Mouse (Mus musculus): ENCODE measurements around the gene Gale. TPM values are rescaled to one million over a fixed set of nuclear protein-coding genes. Genes with fewer than 3 reads are reported as not detected.
"Not testable (repeated sequence)": the region's sequence is repeated elsewhere in the genome, so short reads cannot be mapped to it uniquely, and the experiment has no call there.

Gene Gale
- polyA plus RNA-seq, 1 experiment from 2014 or later = 50.5 TPM

DNA sequence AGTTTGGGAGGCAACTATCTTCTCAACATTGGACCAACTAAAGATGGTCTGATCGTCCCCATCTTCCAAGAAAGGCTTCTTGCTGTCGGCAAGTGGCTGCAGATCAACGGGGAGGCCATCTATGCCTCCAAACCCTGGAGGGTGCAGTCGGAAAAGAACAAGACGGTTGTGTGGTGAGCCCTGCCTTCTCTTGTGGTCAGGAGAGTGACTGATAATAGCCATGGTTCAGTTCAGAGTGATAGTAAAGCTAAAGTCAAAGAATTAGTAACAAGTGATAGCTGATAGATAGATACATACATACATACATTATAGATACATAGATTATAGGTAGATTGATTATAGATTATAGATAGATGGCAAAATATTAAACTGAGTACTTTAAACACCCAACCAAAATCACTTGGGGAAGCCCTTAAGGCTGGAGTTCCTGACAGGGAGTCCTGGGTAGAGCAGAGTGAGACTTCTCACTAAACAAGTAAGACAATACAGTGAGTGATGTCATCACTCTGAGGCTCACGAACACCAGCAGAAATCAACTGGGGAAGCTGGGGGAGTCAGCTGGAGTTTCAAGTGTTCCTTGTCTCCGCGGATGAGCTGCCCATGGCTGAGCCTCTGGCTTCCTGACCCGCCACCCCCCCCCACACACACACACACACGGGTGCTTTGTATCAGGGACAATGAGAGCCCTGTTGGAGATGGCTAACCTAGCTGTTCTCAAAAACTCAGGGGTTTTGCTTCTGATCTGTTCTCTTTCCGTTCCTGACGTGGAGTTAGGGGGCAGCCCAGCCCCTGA, 28.6 kb upstream of the Gale start:
- peak; percentile 44; the same call in 1 of the 2 replicates for ATAC-seq (ENCODE audit: low read depth)
- 46% methylated on average over 12 of the region's 12 CpGs for WGBS
- no peaks in the 10 kb centered on the region for H3K4me1 ChIP-seq (ENCODE audit: control insufficient read depth, insufficient read depth, low read length)

DNA sequence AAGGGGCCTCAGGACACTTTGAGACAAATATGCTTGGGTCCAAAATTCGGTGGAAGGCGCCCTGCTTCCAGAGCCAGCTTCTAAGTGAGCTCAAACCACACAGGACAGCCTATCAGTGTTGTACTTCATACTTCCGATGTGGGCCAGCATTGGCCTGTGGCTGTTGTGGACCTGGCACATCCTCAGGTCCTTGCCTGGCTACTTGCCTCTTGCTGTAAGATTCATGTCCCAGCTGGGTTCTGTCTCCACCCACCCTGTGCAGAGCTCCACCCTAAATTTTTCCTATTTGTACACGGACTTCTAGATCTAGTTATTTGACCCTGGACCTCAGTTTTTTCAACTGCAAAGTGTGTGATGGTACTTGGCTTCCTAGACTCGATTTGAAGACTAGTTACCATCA, 28.0 kb upstream of the Gale start:
- Histone ChIP-seq H3K36me3 (ENCODE audit: control insufficient read depth, insufficient read depth, low read length) (peaks cover 53% of the 10 kb centered on the region), H3K27ac (replicated peaks; ENCODE audit: low read depth, low read length) (0 out of 2 replicates have a peak overlapping the region, but pooled peaks have one; percentile 8), H3K4me3 (ENCODE audit: low read depth, low read length) (no peak overlapping the region), H3K4me2 (ENCODE audit: low read depth, low read length) (no peak overlapping the region), H3K27me3 (replicated peaks; ENCODE audit: control insufficient read depth, insufficient read depth, low read length) (no peaks in the 10 kb centered on the region), H3K9ac (ENCODE audit: low read depth, low read length) (no peak overlapping the region), H3K4me1 (ENCODE audit: control insufficient read depth, insufficient read depth, low read length) (no peaks in the 10 kb centered on the region), H3K9me3 (ENCODE audit: control insufficient read depth, low read length) (no peaks in the 10 kb centered on the region)
- ATAC-seq (ENCODE audit: low read depth) (no peak), DNase-seq (ENCODE audit: low spot score) (no peak)
- 54% methylated on average over 5 of the region's 5 CpGs for WGBS

More for the DNA sequence above, 28.6 kb upstream of the Gale start:
- Histone ChIP-seq H3K27ac (replicated peaks; ENCODE audit: low read depth, low read length) (0 out of 2 replicates have a peak overlapping the region, but pooled peaks have one; percentile 8), H3K4me3 (ENCODE audit: low read depth, low read length) (no peak overlapping the region), H3K9me3 (ENCODE audit: control insufficient read depth, low read length) (no peaks in the 10 kb centered on the region), H3K27me3 (replicated peaks; ENCODE audit: control insufficient read depth, insufficient read depth, low read length) (no peaks in the 10 kb centered on the region), H3K9ac (ENCODE audit: low read depth, low read length) (no peak overlapping the region), H3K36me3 (ENCODE audit: control insufficient read depth, insufficient read depth, low read length) (peaks cover 51% of the 10 kb centered on the region), H3K4me2 (ENCODE audit: low read depth, low read length) (no peak overlapping the region)
- DNase-seq (ENCODE audit: low spot score) = peak; percentile 49

DNA sequence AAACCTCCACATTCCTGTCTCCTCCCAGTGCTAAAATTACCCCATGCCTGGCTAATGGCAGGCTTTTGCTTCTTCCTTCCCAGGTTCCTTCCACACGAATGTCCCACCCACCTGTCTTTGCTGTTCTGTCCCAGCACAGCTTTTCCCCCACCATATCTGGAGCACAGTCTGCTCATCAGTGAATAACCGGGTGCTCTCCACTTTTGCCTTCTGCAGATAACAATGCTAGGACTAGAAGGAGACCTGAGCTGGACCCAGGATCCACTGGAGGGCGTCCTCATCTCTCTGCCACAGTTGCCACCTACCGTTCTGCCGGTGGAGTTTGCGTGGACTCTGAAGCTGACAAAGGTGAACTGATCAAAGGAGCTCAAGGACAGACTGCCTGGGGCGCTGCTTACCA, 24.7 kb upstream of the Gale start:
- Histone ChIP-seq H3K9ac (ENCODE audit: low read depth, low read length) (no peak overlapping the region), H3K4me1 (ENCODE audit: control insufficient read depth, insufficient read depth, low read length) (0 out of 2 replicates have a peak, but pooled peaks cover 3% of the 10 kb centered on the region), H3K27ac (replicated peaks; ENCODE audit: low read depth, low read length) (no peak overlapping the region), H3K36me3 (ENCODE audit: control insufficient read depth, insufficient read depth, low read length) (peaks cover 48% of the 10 kb centered on the region), H3K4me3 (ENCODE audit: low read depth, low read length) (no peak overlapping the region), H3K4me2 (ENCODE audit: low read depth, low read length) (no peak overlapping the region), H3K27me3 (replicated peaks; ENCODE audit: control insufficient read depth, insufficient read depth, low read length) (no peaks in the 10 kb centered on the region), H3K9me3 (ENCODE audit: control insufficient read depth, low read length) (no peaks in the 10 kb centered on the region)
- WGBS = 76% methylated on average over 7 of the region's 7 CpGs
- no peak for DNase-seq (ENCODE audit: low spot score)
- ATAC-seq (ENCODE audit: low read depth) = no peak

DNA sequence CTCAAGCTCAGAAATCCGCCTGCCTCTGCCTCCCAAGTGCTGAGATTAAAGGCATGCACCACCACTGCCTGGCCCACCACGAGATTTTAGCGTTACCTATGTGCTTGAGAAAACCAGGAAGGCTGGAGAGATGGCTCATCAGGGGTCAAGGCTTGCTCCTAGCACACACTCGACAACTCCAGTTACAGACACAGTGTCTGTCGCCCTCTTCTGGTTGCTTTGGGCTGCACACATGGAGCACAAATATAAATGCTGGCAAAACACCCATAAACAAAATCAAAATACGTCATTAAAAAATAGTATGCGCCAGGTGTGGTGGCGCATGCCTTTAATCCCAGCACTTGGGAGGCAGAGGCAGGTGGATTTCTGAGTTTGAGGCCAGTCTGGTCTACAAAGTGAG, 22.5 kb upstream of the Gale start:
- not testable (repeated sequence) for H3K4me1 ChIP-seq (ENCODE audit: control insufficient read depth, insufficient read depth, low read length); H3K9ac ChIP-seq (ENCODE audit: low read depth, low read length); H3K9me3 ChIP-seq (ENCODE audit: control insufficient read depth, low read length); H3K27me3 ChIP-seq (replicated peaks; ENCODE audit: control insufficient read depth, insufficient read depth, low read length); H3K4me3 ChIP-seq (ENCODE audit: low read depth, low read length); H3K27ac ChIP-seq (replicated peaks; ENCODE audit: low read depth, low read length); ATAC-seq (ENCODE audit: low read depth); DNase-seq (ENCODE audit: low spot score); H3K4me2 ChIP-seq (ENCODE audit: low read depth, low read length)
- H3K36me3 ChIP-seq (ENCODE audit: control insufficient read depth, insufficient read depth, low read length) = peaks cover 40% of the 10 kb centered on the region
- WGBS = 83% methylated on average over 8 of the region's 8 CpGs

DNA sequence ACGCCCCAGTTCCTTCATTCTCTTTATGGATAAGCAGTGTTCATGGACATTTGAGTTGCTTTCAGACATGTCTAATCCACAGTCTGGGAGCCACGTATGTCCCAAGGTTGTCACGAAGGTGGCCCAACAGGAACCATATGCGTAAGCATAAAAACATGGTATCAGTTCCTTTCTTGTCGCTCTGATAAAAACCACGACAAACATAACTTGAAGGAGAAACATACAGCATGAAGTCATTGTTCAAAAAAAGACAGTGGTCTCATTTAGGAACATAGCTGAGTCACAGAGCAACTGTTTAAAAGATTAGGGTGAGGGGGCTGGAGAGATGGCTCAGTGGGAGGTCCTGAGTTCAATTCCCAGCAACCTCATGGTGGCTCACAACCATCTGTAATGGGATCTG, 21.3 kb upstream of the Gale start:
- ATAC-seq (ENCODE audit: low read depth) (no peak), DNase-seq (ENCODE audit: low spot score) (no peak)
- 86% methylated on average over 6 of the region's 6 CpGs for WGBS
- H3K9me3 ChIP-seq (ENCODE audit: control insufficient read depth, low read length) = no peaks in the 10 kb centered on the region
- peaks cover 34% of the 10 kb centered on the region for H3K36me3 ChIP-seq (ENCODE audit: control insufficient read depth, insufficient read depth, low read length)
- H3K4me1 ChIP-seq (ENCODE audit: control insufficient read depth, insufficient read depth, low read length) = peaks cover 3% of the 10 kb centered on the region; the same call in 1 of the 2 replicates
- H3K9ac ChIP-seq (ENCODE audit: low read depth, low read length) = no peak overlapping the region
- H3K4me3 ChIP-seq (ENCODE audit: low read depth, low read length) = no peak overlapping the region
- H3K27me3 ChIP-seq (replicated peaks; ENCODE audit: control insufficient read depth, insufficient read depth, low read length) = no peaks in the 10 kb centered on the region
- no peak overlapping the region for H3K4me2 ChIP-seq (ENCODE audit: low read depth, low read length)
- no peak overlapping the region for H3K27ac ChIP-seq (replicated peaks; ENCODE audit: low read depth, low read length)

DNA sequence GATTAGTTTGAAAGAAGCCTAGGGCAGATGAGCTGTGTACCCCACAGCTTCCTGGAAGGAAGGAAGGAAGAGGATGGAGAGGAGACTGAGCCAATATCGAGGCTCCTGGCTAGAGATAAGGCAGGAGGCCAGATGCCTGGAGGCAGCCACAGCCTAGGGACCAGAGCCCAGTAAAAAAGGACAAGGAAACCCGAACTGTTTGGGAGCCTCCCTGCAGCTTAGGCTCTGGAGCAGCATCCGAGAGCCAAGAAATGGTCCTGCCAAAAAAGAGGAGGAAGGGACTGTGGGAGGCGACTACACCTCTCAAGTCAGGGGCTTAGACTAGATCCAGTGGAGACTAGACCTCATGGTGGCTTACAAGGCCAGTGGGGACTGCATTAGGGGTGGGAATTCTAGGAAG, 20.1 kb upstream of the Gale start:
- Histone ChIP-seq H3K27me3 (replicated peaks; ENCODE audit: control insufficient read depth, insufficient read depth, low read length) (no peaks in the 10 kb centered on the region), H3K4me3 (ENCODE audit: low read depth, low read length) (no peak overlapping the region), H3K4me2 (ENCODE audit: low read depth, low read length) (no peak overlapping the region), H3K9ac (ENCODE audit: low read depth, low read length) (no peak overlapping the region), H3K4me1 (ENCODE audit: control insufficient read depth, insufficient read depth, low read length) (peaks cover 11% of the 10 kb centered on the region; the same call in 1 of the 2 replicates), H3K36me3 (ENCODE audit: control insufficient read depth, insufficient read depth, low read length) (peaks cover 23% of the 10 kb centered on the region), H3K27ac (replicated peaks; ENCODE audit: low read depth, low read length) (no peak overlapping the region), H3K9me3 (ENCODE audit: control insufficient read depth, low read length) (no peaks in the 10 kb centered on the region)
- no peak for DNase-seq (ENCODE audit: low spot score)
- WGBS = 51% methylated on average over 4 of the region's 4 CpGs
- ATAC-seq (ENCODE audit: low read depth) = no peak

DNA sequence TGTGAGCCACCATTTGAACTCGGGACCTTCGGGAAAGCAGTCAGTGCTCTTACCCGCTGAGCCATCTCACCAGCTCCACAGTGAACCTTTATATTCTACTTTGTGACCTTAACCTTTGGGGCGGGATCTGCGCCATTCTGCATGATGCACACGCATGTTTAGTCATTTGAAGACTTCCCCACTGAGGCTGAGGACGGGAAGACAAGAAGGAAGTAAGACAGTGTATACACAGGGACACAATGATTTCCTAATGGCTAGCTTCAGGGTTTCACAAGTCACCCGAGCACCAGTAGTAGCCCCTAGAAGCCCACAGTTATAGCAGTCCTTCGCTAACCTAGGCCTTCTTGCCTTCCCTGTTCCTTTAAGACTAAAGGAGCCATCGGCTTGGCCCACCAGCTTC, 17.8 kb upstream of the Gale start:
- WGBS = 77% methylated on average over 10 of the region's 10 CpGs
- H3K4me1 ChIP-seq (ENCODE audit: control insufficient read depth, insufficient read depth, low read length) = peaks cover 11% of the 10 kb centered on the region; the same call in 1 of the 2 replicates
- H3K27me3 ChIP-seq (replicated peaks; ENCODE audit: control insufficient read depth, insufficient read depth, low read length) = no peaks in the 10 kb centered on the region
- peaks cover 6% of the 10 kb centered on the region for H3K36me3 ChIP-seq (ENCODE audit: control insufficient read depth, insufficient read depth, low read length)
- DNase-seq (ENCODE audit: low spot score) (no peak), ATAC-seq (ENCODE audit: low read depth) (no peak)
- peak overlapping the region; percentile 84 for H3K4me3 ChIP-seq (ENCODE audit: low read depth, low read length)
- peak overlapping the region; percentile 48 for H3K27ac ChIP-seq (replicated peaks; ENCODE audit: low read depth, low read length)
- H3K9me3 ChIP-seq (ENCODE audit: control insufficient read depth, low read length) = no peaks in the 10 kb centered on the region
- peak overlapping the region; percentile 80 for H3K4me2 ChIP-seq (ENCODE audit: low read depth, low read length)
- no peak overlapping the region for H3K9ac ChIP-seq (ENCODE audit: low read depth, low read length)

DNA sequence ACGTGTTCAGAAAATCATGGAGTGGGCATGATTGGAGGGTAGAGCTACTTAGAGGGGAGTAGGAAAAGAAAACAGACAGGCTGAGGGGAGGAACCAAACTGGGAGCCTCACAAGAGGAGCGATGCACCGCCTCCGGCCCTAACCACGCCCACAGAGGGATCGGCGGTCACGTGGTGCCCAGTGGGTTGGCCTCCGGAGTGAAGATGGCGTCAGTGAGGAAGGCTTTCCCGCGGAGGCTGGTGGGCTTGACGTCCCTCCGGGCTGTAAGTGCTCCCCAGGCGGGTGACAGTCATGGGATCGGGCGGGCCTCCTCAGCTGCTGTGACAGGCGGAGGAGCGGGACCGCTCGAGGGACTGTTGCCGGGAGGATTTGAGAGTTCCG, 17.3 kb upstream of the Gale start, which contains the start of gene Hmgcl:
Hmgcl (plus strand) TSS at position 171 of the 381 bp plus-strand sequence.
- H3K36me3 ChIP-seq (ENCODE audit: control insufficient read depth, insufficient read depth, low read length) = peaks cover 6% of the 10 kb centered on the region
- WGBS = under 1% methylated on average over 15 of the region's 23 CpGs
- H3K9me3 ChIP-seq (ENCODE audit: control insufficient read depth, low read length) = no peaks in the 10 kb centered on the region
- H3K9ac ChIP-seq (ENCODE audit: low read depth, low read length) = peak within 1 kb of the TSS; percentile 78
- H3K4me2 ChIP-seq (ENCODE audit: low read depth, low read length) = peak within 1 kb of the TSS; percentile 80
- peak; percentile 94 for ATAC-seq (ENCODE audit: low read depth)
- peak within 1 kb of the TSS; percentile 84 for H3K4me3 ChIP-seq (ENCODE audit: low read depth, low read length)
- DNase-seq (ENCODE audit: low spot score) = peak; percentile 97
- H3K27ac ChIP-seq (replicated peaks; ENCODE audit: low read depth, low read length) = peak within 1 kb of the TSS; percentile 66
- no peaks in the 10 kb centered on the region for H3K27me3 ChIP-seq (replicated peaks; ENCODE audit: control insufficient read depth, insufficient read depth, low read length)
- peaks cover 11% of the 10 kb centered on the region; the same call in 1 of the 2 replicates for H3K4me1 ChIP-seq (ENCODE audit: control insufficient read depth, insufficient read depth, low read length)

Measured in embryonic facial prominence, embryonic 14.5 days (tissue).